Mouse (Mus musculus) hindlimb bud, embryonic 11.5 days (tissue): Measurements from ENCODE around the gene Ghsr.
"Not testable (repeated sequence)": the region's sequence is repeated elsewhere in the genome, so short reads cannot be mapped to it uniquely, and the experiment has no call there.

Source experiments
- DNase-seq: peaks from one replicate; pipeline ENCODE4 v3.0.0-alpha.2; 2012; ENCODE audit warnings: low read depth, low spot score; ENCODE audit errors: extremely low spot score

Gene Ghsr

GRCm38 (mm10) chr3:27371276-27371621, at the start of gene Ghsr:
Ghsr (plus strand) TSS chr3:27371351.
- DNase-seq: no peak

GRCm38 (mm10) chr3:27322591-27322990, 48.6 kb upstream of the Ghsr start:
- DNase-seq: no peak

DNA sequence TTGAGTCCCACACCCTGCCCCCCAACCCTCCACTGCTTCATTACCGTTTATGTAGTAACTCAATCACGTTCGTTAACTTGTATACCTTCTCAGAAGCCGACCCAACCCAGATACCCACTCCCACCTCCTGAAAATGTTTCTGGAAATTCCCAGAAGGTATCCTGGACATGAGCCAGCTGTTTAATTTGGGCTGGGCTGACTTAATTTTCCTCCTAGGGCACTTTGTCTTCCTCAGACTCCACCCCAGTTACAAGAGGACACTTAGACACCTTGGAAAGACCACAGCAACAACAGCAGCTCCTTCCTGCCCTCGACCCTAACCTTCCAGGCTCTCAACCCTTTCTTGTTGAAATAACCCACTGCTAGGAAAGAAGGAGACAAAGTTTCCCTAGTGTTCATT, 47.6 kb upstream of the Ghsr start:
- DNase-seq: no peak

GRCm38 (mm10) chr3:27326633-27327191, 44.4 kb upstream of the Ghsr start:
- DNase-seq: no peak

- no peak for DNase-seq
These were observed 40.4 kb upstream of the Ghsr start for GRCm38 (mm10) chr3:27330706-27331105.

DNA sequence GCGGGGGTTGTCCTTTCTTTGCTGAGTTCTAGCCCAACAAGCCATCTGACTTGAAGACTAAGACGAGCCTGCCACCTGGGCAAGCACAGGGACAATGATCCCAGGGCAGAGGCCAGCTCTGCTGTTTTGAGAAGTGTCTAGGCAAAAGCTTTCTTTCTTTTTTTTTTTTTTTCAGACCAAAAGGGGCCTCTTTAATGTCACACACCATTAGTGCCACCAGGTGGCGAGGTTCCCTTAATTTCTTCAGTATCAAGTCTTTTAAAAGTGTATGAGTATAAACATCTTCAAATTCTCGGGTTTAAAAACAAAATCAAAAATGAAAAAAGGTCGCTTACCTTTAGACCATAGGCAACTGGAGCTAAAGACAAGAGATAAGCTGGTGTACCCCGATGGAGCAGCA, 32.7 kb upstream of the Ghsr start:
- DNase-seq: peak; percentile 14

DNA sequence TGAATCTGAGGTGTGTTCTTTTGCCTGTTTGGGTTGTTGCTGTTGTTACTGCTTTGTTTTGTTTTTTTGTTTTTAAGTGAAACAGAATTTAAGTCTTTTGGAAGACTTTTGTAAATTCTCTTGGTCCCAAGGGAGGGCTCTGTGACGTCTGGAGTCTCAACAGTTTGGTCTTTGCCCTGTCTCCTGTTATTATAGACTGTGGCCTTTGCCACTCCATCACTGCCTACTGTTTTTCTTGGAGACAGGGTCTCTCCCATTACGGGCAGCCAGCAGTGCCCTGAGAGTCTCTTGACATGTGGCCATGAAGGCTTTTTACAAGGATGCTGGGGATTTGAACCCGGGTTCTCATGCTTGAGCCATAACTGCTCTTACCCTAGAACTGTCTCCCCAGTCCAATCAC, 32.3 kb upstream of the Ghsr start:
- DNase-seq: no peak

DNA sequence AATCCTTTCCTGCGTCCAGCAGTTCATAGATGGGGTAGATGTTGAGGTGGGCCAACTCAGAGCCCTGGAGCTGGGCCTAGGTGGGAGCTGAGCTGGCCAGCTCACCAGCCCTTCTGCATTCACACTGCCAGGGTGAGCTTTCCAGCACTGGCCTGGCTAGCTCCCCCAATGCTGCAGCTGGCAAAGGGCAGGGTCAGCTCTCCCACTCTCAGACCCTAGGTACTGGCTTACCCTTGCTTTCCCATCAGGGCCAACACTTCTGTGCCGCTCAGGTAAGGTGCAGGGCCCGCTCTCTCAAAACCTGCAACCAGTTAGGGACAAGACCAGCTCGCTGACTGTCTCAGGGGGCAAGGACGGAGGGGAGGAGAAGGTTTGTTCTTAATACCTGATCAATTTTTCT, 30.4 kb upstream of the Ghsr start:
- no peak for DNase-seq

- no peak for DNase-seq
These were observed 28.7 kb upstream of the Ghsr start for GRCm38 (mm10) chr3:27342462-27342861.

- no peak for DNase-seq
These were observed 25.6 kb upstream of the Ghsr start for GRCm38 (mm10) chr3:27345526-27345925.

DNA sequence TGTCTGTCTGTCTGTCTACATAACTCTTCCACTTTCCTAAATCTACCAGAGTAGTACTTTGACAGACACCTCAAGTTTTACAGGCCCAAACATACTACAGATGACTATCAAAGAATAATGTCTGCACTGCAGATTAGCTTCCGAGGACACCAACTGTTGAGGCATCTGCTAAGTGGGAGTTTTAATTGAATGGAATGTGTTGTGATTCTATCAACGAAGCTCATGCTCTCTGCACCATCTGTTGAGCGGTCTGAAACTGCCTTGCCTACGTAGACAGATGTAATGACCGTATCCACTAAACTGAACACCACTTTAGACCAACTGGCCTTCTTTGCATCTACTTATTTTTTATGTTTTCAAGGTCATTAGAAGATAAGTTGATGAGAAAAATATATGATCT, 22.7 kb upstream of the Ghsr start:
- DNase-seq: no peak

DNA sequence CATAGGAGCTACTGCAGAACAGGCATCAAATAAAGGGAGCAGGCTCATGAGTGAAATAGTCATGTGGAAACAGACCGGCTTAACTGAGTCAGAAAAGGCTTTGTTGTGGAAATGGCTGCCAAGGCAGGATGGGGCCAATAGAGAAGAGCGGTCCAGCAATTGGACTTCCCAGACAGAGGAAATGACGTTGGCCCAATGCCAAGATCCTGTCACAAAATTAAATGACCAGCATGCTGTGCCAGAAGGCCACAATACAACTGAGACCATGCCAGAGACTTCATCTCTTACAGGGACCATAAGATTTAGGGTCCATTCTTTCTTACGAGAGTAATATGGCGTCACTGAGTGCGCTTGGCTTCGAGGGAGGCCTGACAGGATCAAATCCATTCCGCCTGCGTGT, 20.0 kb upstream of the Ghsr start:
- no peak for DNase-seq

GRCm38 (mm10) chr3:27359100-27359720, 11.9 kb upstream of the Ghsr start:
- DNase-seq: no peak

DNA sequence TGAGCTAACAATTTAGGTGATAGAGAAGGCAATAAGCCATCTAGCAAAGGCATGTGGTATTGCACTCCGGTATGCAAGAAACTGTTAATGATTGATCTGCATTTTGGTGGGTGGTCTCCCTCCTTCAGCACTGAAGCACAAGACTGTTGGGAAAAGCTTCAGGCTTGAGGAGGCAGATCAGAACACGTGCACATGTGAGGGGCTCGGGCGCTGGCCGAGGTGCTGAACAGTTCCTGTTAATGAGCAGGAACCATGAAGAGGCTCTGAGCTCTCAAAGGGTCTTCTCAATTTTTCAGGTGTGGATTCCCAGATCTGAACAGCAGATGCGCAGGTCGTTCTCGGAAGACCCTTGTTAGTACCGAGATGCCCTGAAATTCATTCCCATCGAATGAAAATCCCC, 1.0 kb upstream of the Ghsr start:
- peak; percentile 46 for DNase-seq

- no peak for DNase-seq
These were observed 422 bp upstream of the Ghsr start for GRCm38 (mm10) chr3:27370582-27371275.

GRCm38 (mm10) chr3:27371725-27372650, 837 bp downstream of the Ghsr start:
- DNase-seq: no peak

- no peak for DNase-seq
These were observed 3.2 kb downstream of the Ghsr start for GRCm38 (mm10) chr3:27374396-27374795.

- no peak for DNase-seq
These were observed 6.8 kb downstream of the Ghsr start for GRCm38 (mm10) chr3:27377935-27378334.

DNA sequence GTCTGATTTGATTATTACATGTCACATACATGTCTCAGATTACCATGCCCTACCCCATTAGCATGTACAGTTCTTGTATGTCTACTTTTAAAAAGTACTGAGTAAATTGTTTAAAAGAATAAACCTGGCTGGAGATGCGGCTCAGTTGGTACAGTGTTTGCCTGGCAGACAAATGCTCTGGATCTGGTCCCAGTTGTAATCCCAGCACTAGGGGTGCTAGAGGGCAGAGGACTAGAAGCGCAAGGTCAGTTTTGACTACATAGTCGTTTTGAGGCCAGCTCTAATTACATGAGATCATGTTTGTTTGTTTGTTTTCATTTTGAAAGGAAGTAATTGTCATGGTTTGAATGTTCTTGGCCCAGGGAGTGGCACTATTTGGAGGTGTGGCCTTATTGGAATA, 13.7 kb downstream of the Ghsr start:
- no peak for DNase-seq

DNA sequence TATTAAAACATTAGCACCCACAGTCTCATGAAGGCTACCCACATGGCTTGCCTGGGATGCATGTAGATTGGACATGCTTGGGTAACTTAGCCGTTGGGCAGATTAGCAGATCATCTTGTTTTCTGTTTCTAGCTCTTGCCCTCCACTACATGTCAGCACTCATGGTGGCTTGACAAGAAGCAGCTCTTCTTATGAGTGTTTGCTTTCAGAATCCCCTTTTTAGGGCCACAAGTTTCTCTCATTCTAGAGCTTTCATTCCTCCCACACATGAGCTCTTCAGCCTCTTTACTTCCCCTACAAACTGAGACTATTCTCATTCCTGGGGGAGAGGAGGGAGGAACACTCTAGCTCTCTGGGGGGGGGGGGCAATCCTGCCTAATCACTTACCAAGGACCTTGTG, 18.8 kb downstream of the Ghsr start:
- no peak for DNase-seq

- not testable (repeated sequence) for DNase-seq
These were observed 29.8 kb downstream of the Ghsr start for GRCm38 (mm10) chr3:27400996-27401395.

- DNase-seq: no peak
These were observed 35.3 kb downstream of the Ghsr start for GRCm38 (mm10) chr3:27406440-27406839.
